Mouse (Mus musculus): ENCODE results near the gene Tnik. TPM values are rescaled to one million over a fixed set of nuclear protein-coding genes. Genes with fewer than 3 reads are reported as not detected.

Gene Tnik
- polyA plus RNA-seq, 1 experiment = 142 TPM

DNA sequence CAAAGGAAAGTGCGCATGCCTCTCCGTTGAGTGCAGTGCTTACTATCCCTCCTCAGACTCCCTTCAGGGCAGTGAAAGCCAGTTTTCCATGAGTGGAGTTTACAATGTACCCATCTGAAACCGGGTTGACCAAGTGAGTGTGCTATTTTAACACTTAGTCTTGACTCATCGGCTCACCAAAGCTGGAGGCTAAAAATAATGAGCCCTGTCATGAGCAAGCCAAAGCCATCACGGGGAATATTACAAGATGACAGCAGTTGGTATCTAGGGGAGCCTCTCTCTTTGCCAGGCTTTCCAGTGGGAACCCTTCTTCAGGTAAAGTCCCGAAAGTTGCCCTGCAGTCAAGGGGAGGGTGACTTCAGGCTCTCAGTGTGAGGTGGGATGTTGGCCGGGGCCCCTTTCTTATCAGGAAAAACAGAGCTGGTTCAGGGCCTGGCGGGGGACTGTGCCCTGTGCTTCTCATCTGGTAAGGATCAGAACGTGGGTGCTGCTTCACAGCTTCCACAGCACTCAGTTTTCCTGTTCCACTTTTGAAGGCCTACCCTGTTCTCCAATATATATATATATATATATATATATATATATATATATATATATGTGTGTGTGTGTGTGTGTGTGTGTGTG lies 136.7 kb downstream of the Tnik start:
- Histone ChIP-seq H3K4me1 (ENCODE audit: control insufficient read depth, insufficient read depth, low read length) (peaks cover 23% of the 10 kb centered on the region), H3K27ac (ENCODE audit: insufficient read depth, low read depth, low read length) (0 out of 2 replicates have a peak overlapping the region, but pooled peaks have one; percentile 17), H3K4me3 (ENCODE audit: insufficient read depth, low read depth, low read length) (no peak overlapping the region)
- TF ChIP-seq POLR2A (IDR thresholded peaks at IDR 0.05; ENCODE audit: insufficient read depth, low read depth, low read length) (no peak), CTCF (IDR thresholded peaks at IDR 0.05; ENCODE audit: insufficient read depth, low read depth, low read length) (no peak)
- WGBS = 67% methylated on average over 9 of the region's 9 CpGs

DNA sequence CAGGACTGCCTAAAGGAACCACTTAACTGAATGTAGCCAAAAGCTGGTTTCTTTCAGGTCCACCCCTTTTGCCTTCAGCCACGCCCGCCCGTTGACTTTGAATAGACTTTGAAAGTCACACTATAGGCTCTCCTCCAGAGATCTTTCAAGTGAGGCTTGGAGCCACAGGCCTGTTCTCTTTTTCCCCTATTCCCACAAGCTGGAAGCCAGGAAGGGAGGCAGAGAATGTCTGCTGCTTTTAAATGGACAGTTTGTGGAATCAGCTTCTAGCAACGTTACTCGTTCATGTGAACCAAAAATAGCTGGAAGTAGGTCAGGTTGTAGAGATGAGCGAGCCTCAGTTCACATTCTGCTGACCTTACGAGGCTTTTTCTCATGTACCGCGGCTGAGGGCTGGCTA lies 138.3 kb downstream of the Tnik start:
- peaks cover 23% of the 10 kb centered on the region for H3K4me1 ChIP-seq (ENCODE audit: control insufficient read depth, insufficient read depth, low read length)
- H3K27ac ChIP-seq (ENCODE audit: insufficient read depth, low read depth, low read length) = no peak overlapping the region; the same call in 1 of the 2 replicates
- TF ChIP-seq CTCF (IDR thresholded peaks at IDR 0.05; ENCODE audit: insufficient read depth, low read depth, low read length) (no peak), POLR2A (IDR thresholded peaks at IDR 0.05; ENCODE audit: insufficient read depth, low read depth, low read length) (no peak)
- no peak overlapping the region for H3K4me3 ChIP-seq (ENCODE audit: insufficient read depth, low read depth, low read length)
- 44% methylated on average over 9 of the region's 9 CpGs for WGBS

DNA sequence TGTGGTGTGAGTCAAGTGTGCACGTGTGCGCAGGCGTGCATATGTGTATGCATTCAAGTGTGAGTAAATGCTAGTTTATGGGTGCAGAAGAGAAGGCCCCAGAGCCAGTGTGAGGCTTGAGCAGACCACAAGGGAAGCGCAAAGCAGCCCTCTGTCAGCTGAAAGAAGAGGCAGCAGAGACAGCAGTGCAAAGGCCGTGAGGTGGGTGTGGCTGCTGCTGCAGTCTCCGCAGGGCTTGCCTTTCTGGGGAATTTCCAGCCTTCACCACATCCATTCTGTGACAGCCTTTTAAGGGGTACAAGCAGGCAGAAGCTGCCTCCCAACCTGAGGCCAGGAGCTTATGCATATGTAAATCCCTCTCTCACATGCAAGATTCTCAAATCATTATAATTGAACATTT lies 139.2 kb downstream of the Tnik start:
- peaks cover 23% of the 10 kb centered on the region for H3K4me1 ChIP-seq (ENCODE audit: control insufficient read depth, insufficient read depth, low read length)
- H3K27ac ChIP-seq (ENCODE audit: insufficient read depth, low read depth, low read length) = no peak overlapping the region
- no peak overlapping the region for H3K4me3 ChIP-seq (ENCODE audit: insufficient read depth, low read depth, low read length)
- WGBS = 51% methylated on average over 6 of the region's 6 CpGs
- TF ChIP-seq POLR2A (IDR thresholded peaks at IDR 0.05; ENCODE audit: insufficient read depth, low read depth, low read length) = no peak
- no peak for TF ChIP-seq CTCF (IDR thresholded peaks at IDR 0.05; ENCODE audit: insufficient read depth, low read depth, low read length)

DNA sequence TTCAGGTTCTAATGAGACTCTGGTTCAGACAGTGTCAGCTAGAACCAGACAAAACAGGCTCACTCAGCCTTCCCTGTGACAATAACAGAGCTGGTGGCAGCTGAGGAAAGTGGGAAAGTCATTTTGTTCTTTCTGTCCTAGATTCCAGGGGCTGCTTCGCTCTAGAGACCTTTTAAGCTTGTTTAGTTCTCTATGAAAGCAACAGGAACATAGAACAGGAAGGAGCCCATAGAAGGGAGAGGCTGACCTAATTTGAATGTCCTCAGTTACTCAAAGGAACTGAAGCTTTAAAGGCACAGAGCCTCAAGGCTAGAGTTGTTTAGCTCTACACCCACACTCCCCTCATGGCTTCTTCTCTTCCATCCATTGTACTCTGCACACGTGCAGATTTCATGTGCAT lies 142.4 kb downstream of the Tnik start:
- H3K4me3 ChIP-seq (ENCODE audit: insufficient read depth, low read depth, low read length) = no peak overlapping the region
- WGBS = 8% methylated on average over 2 of the region's 2 CpGs
- peaks cover 17% of the 10 kb centered on the region for H3K4me1 ChIP-seq (ENCODE audit: control insufficient read depth, insufficient read depth, low read length)
- H3K27ac ChIP-seq (ENCODE audit: insufficient read depth, low read depth, low read length) = peak overlapping the region; percentile 71
- TF ChIP-seq CTCF (IDR thresholded peaks at IDR 0.05; ENCODE audit: insufficient read depth, low read depth, low read length) (no peak), POLR2A (IDR thresholded peaks at IDR 0.05; ENCODE audit: insufficient read depth, low read depth, low read length) (no peak)

DNA sequence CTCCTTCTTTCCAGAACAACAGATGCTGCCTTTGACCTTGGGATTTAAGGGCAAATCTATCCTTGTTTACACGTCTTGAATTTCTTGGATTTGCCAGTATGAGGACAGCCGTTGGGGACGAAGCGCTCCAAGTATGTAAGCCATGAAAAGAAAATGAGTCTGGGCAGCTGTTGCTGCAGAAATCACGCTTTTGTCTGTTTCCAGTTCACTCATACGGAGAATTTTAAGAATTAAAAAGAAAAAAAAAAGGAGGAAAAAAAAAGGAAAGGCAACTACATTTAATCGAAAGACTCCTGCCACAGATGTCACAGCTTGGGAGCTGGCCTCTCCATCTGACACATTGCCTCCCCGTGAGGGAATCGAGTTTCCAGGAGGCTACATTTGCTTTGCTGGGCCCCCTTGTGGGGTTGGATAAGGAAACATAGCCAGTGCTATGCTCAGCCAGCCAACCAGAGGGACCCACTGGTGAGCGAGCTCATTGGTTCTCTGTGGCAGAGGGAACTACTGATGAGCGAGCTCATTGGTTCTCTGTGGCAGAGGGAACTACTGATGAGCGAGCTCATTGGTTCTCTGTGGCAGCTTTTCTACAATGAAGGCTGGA lies 145.9 kb downstream of the Tnik start:
- peaks cover 5% of the 10 kb centered on the region for H3K4me1 ChIP-seq (ENCODE audit: control insufficient read depth, insufficient read depth, low read length)
- 0 out of 2 replicates have a peak overlapping the region, but pooled peaks have one; percentile 24 for H3K27ac ChIP-seq (ENCODE audit: insufficient read depth, low read depth, low read length)
- no peak overlapping the region for H3K4me3 ChIP-seq (ENCODE audit: insufficient read depth, low read depth, low read length)
- 31% methylated on average over 12 of the region's 12 CpGs for WGBS
- no peak for TF ChIP-seq POLR2A (IDR thresholded peaks at IDR 0.05; ENCODE audit: insufficient read depth, low read depth, low read length)
- no peak for TF ChIP-seq CTCF (IDR thresholded peaks at IDR 0.05; ENCODE audit: insufficient read depth, low read depth, low read length)

DNA sequence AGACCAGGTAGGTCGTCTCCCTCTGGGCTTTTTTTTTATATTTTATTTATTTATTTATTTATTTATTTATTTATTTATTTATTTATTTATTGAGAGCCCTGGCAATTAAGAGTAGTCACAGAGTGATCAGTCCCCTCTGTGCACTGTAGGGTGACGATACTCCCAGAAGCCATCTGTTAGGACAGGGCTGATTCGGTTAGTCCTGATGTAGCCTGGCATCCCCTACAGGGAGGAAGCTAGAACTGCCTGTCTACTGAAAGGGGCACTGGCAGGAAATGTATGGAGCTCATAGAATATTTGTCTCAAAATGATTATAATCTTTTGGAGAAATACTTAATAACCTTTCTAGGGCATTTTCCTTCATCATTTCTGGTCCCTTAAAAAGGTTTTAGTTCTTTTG lies 147.3 kb downstream of the Tnik start:
- Histone ChIP-seq H3K4me1 (ENCODE audit: control insufficient read depth, insufficient read depth, low read length) (peaks cover 6% of the 10 kb centered on the region), H3K27ac (ENCODE audit: insufficient read depth, low read depth, low read length) (no peak overlapping the region), H3K4me3 (ENCODE audit: insufficient read depth, low read depth, low read length) (no peak overlapping the region)
- WGBS = 74% methylated on average over 3 of the region's 3 CpGs
- no peak for TF ChIP-seq CTCF (IDR thresholded peaks at IDR 0.05; ENCODE audit: insufficient read depth, low read depth, low read length)

DNA sequence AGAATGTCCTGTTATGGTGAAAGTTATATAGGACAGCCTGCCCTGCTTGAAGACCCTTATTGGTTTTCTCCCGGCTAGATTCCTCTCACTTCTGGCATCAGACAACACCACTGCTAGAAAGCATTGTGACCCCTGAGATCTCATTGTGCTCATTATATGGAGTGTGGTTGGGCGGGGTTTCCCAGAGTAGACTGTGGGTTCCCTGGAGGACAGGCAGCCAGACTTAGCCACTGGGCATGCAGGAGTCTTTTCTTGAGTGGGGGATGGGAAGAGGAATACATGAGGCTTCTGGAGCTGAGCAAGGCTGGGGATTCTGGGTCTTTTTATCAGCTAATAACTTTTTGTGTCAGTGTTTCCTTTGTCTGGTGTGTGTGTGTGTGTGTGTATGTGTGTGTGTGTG lies 153.0 kb downstream of the Tnik start:
- peaks cover 11% of the 10 kb centered on the region; the same call in 1 of the 2 replicates for H3K4me1 ChIP-seq (ENCODE audit: control insufficient read depth, insufficient read depth, low read length)
- H3K27ac ChIP-seq (ENCODE audit: insufficient read depth, low read depth, low read length) = no peak overlapping the region
- no peak overlapping the region for H3K4me3 ChIP-seq (ENCODE audit: insufficient read depth, low read depth, low read length)
- TF ChIP-seq CTCF (IDR thresholded peaks at IDR 0.05; ENCODE audit: insufficient read depth, low read depth, low read length) = no peak
- TF ChIP-seq POLR2A (IDR thresholded peaks at IDR 0.05; ENCODE audit: insufficient read depth, low read depth, low read length) = no peak
- WGBS = 43% methylated on average over 2 of the region's 2 CpGs

DNA sequence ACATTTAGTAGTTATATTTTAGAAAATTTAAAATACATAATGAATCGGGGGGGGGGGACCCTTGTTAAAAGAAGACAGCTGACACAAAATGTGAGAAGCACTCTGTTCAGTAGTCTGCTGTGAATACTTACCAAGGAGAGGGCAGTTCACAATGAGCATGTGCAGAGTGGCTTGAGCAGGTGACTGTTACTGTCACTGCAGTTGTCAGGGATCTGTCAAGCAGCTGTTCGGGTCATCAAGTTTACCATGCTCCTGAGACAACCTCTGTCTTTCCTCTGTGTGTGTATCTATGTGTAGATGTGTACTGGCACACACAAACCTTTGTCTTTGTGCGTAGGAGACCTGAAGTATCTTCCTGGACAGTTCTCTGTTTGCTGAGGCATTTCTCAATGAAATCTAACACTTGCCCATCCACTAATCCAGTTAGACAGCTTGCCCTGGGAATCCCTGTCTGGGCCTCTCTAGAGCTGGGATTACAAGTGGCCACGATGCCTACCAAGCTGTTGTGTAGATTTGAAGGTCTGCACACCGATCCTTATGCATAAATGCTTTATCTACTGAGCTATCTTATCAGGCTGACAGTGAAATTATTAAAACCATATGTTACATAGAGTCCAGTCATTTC lies 154.2 kb downstream of the Tnik start:
- 93% methylated on average over 5 of the region's 5 CpGs for WGBS
- TF ChIP-seq CTCF (IDR thresholded peaks at IDR 0.05; ENCODE audit: insufficient read depth, low read depth, low read length) (no peak), POLR2A (IDR thresholded peaks at IDR 0.05; ENCODE audit: insufficient read depth, low read depth, low read length) (no peak)
- Histone ChIP-seq H3K27ac (ENCODE audit: insufficient read depth, low read depth, low read length) (no peak overlapping the region), H3K4me1 (ENCODE audit: control insufficient read depth, insufficient read depth, low read length) (peaks cover 13% of the 10 kb centered on the region), H3K4me3 (ENCODE audit: insufficient read depth, low read depth, low read length) (no peak overlapping the region)

DNA sequence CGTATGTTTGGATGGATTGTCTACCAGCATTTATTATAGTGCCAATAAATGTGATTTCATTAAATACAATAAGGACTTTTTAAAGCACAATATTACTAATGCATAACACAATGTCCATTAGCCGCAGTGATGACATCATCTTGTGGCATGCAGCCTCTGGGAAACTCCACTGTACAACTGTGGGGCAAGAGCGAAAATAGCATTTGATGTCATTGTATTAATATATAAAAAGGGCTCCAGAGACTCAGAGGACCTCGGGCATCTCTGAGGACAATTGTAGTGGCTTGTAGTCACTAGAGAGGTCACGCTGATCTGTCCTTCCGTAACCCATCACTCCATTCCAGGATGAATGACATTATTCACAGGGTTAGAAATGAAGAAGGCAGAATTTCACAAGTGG lies 157.2 kb downstream of the Tnik start:
- H3K4me1 ChIP-seq (ENCODE audit: control insufficient read depth, insufficient read depth, low read length) = peaks cover 10% of the 10 kb centered on the region
- TF ChIP-seq POLR2A (IDR thresholded peaks at IDR 0.05; ENCODE audit: insufficient read depth, low read depth, low read length) = no peak
- no peak for TF ChIP-seq CTCF (IDR thresholded peaks at IDR 0.05; ENCODE audit: insufficient read depth, low read depth, low read length)
- H3K4me3 ChIP-seq (ENCODE audit: insufficient read depth, low read depth, low read length) = no peak overlapping the region
- 65% methylated on average over 6 of the region's 6 CpGs for WGBS
- H3K27ac ChIP-seq (ENCODE audit: insufficient read depth, low read depth, low read length) = no peak overlapping the region

All from olfactory bulb, adult 2 months (tissue).